10 mouse cellular contexts compared by ENCODE assay signal in the genomic region with DNA sequence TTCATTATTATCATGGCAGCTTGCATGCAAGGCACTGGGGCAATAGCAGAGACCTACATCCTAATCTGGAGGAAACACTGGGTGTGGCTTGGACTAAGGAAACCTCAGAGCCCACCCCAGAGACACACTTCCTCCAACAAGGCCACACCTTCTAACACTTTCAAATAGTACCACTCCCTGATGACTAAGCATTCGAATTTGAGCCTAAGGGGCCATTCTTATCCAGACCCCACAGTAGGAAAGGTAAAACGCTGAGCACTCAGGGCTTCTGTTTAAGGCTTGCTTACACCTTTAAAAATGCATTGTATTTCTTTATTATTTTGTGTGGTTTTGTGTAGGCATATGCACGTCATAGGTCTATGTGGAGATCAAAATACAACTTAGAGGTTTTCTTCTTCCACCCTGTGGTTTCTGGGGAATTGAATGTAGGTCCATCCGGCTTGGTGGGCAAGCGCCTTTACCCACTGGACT.
DNase-seq lines count a peak whose midpoint lies in the region; ATAC-seq lines count a peak whose summit lies in the region.
"Had no signal": no experiment of that assay in that cellular context is flagged by ENCODE, and none has a peak within 500 bp of the region (broad histone marks: within the 10 kb centered on the region; RNA-seq: fewer than 3 reads in every experiment).

No protein-coding gene starts in this region.

- 77% methylated on average over 5 of the region's 5 CpGs for WGBS in heart, embryonic 10.5 days
- 23% methylated on average over 5 of the region's 5 CpGs for WGBS in liver, embryonic 12.5 days (ENCODE audit: insufficient replicate concordance)

- H3K27ac ChIP-seq in heart, embryonic 10.5 days, result peak overlapping the region; percentile 56; the same call in 1 of the 2 replicates
- peak overlapping the region; percentile 87 for H3K27ac ChIP-seq in liver, embryonic 12.5 days
- H3K27ac ChIP-seq: embryonic facial prominence, embryonic 13.5 days; limb, embryonic 15.5 days had no signal

- H3K36me3 ChIP-seq in heart, embryonic 10.5 days, result no peaks in the 10 kb centered on the region
- H3K36me3 ChIP-seq in liver, embryonic 12.5 days, result peaks cover 15% of the 10 kb centered on the region
- H3K36me3 ChIP-seq: embryonic facial prominence, embryonic 13.5 days; limb, embryonic 15.5 days had no signal

- ATAC-seq in liver, embryonic 12.5 days, result peak; percentile 92

- peaks cover 45% of the 10 kb centered on the region for H3K4me1 ChIP-seq in heart, embryonic 10.5 days
- peaks cover 66% of the 10 kb centered on the region for H3K4me1 ChIP-seq in liver, embryonic 12.5 days
- H3K4me1 ChIP-seq: limb, embryonic 15.5 days had no signal

- H3K9me3 ChIP-seq in heart, embryonic 10.5 days, result no peaks in the 10 kb centered on the region
- H3K9me3 ChIP-seq in liver, embryonic 12.5 days (replicated peaks), result no peaks in the 10 kb centered on the region
- H3K9me3 ChIP-seq: embryonic facial prominence, embryonic 13.5 days; limb, embryonic 15.5 days had no signal

- no peaks in the 10 kb centered on the region for H3K27me3 ChIP-seq in heart, embryonic 10.5 days (ENCODE audit: insufficient read depth, poor library complexity, severe bottlenecking)
- no peaks in the 10 kb centered on the region for H3K27me3 ChIP-seq in liver, embryonic 12.5 days (replicated peaks)
- H3K27me3 ChIP-seq: embryonic facial prominence, embryonic 13.5 days; limb, embryonic 15.5 days had no signal

- H3K9ac ChIP-seq in liver, embryonic 12.5 days, result peak overlapping the region; percentile 46; the same call in 1 of the 2 replicates
- H3K9ac ChIP-seq: embryonic facial prominence, embryonic 13.5 days; limb, embryonic 15.5 days had no signal

- H3K4me3 ChIP-seq in heart, embryonic 10.5 days, result no peak overlapping the region
- H3K4me3 ChIP-seq in liver, embryonic 12.5 days, result no peak overlapping the region
- H3K4me3 ChIP-seq: embryonic facial prominence, embryonic 13.5 days; limb, embryonic 15.5 days had no signal

- DNase-seq in heart, embryonic 10.5 days (ENCODE audit: low spot score), result peak; percentile 76
- DNase-seq in heart, postnatal 4 days, result no peak
- peak; percentile 64 for DNase-seq in c-Kit-negative CD71-positive TER-119-positive erythroid progenitor cells, embryonic 14.5 days (ENCODE audit: low read depth, low spot score)
- DNase-seq in thymus, postnatal 0 days (ENCODE audit: low spot score), result peak; percentile 59
- no peak for DNase-seq in ovary, adult 18-20 months (ENCODE audit: low spot score)
- DNase-seq in urinary bladder, adult 2 months (ENCODE audit: low spot score), result no peak
- no peak for DNase-seq in adrenal gland, postnatal 10 days

- H3K4me2 ChIP-seq in liver, embryonic 12.5 days, result peak overlapping the region; percentile 57
- H3K4me2 ChIP-seq: embryonic facial prominence, embryonic 13.5 days; limb, embryonic 15.5 days had no signal

Comparison
In these comparisons a context has a peak if more than half of its experiments do, and no peak if none do; other contexts are left out.
1. DNase-seq: peak in heart, embryonic 10.5 days (single experiment), c-Kit-negative CD71-positive TER-119-positive erythroid progenitor cells, embryonic 14.5 days (single experiment) and thymus, postnatal 0 days (single experiment); none in heart, postnatal 4 days (single experiment), ovary, adult 18-20 months (single experiment), urinary bladder, adult 2 months (single experiment) and adrenal gland, postnatal 10 days (single experiment).